Mouse (Mus musculus) intestine, postnatal 0 days (tissue): ENCODE data around the gene Ankzf1. TPM values are rescaled to one million over a fixed set of nuclear protein-coding genes. Genes with fewer than 3 reads are reported as not detected.
"Not testable (repeated sequence)": the region's sequence is repeated elsewhere in the genome, so short reads cannot be mapped to it uniquely, and the experiment has no call there.

Source experiments
- ATAC-seq: fragments of 200-750 bp; cut with Nextera tagmentation; 2 replicates; pipeline ENCODE4 v1.8.0; 2017; ENCODE audit warnings: mild to moderate bottlenecking, moderate TSS enrichment, moderate library complexity
- H3K27ac ChIP-seq: fragments of 300-500 bp; sonication (generic); 2 replicates; pipeline ENCODE4 v1.5.1; 2014; ENCODE audit warnings: mild to moderate bottlenecking, low read depth, low read length, moderate library complexity
- H3K27me3 ChIP-seq: fragments of 300-500 bp; sonication (generic); replicated peaks from 2 replicates; pipeline ENCODE4 v1.6.1; 2014; ENCODE audit warnings: low read length, mixed read lengths; ENCODE audit not compliant: control insufficient read depth, insufficient read depth
- H3K36me3 ChIP-seq: fragments of 300-500 bp; sonication (generic); 2 replicates; pipeline ENCODE4 v1.6.1; 2014; ENCODE audit warnings: mild to moderate bottlenecking, moderate library complexity; ENCODE audit not compliant: control insufficient read depth, insufficient read depth
- H3K4me1 ChIP-seq: fragments of 300-500 bp; sonication (generic); replicated peaks from 2 replicates; pipeline ENCODE4 v1.6.1; 2014; ENCODE audit warnings: antibody characterized with exemption, low read length, mixed read lengths; ENCODE audit not compliant: control insufficient read depth, insufficient read depth
- H3K4me2 ChIP-seq: fragments of 300-500 bp; sonication (generic); replicated peaks from 2 replicates; pipeline ENCODE4 v1.6.1; 2014; ENCODE audit warnings: low read depth, mild to moderate bottlenecking, moderate library complexity
- H3K4me3 ChIP-seq: fragments of 300-500 bp; sonication (generic); 2 replicates; pipeline ENCODE4 v1.5.1; 2014; ENCODE audit warnings: low read depth, low read length
- H3K9ac ChIP-seq: fragments of 300-500 bp; sonication (generic); 2 replicates; pipeline ENCODE4 v1.6.1; 2014; ENCODE audit warnings: mild to moderate bottlenecking, low read depth, low read length
- H3K9me3 ChIP-seq: fragments of 300-500 bp; sonication (generic); 2 replicates; pipeline ENCODE4 v1.6.1; 2016; ENCODE audit warnings: mixed run types; ENCODE audit not compliant: control insufficient read depth
- CTCF ChIP-seq: sonication (generic); IDR thresholded peaks from 2 replicates; pipeline ENCODE4 v1.5.1; 2016; ENCODE audit warnings: low read depth, mild to moderate bottlenecking, control low read depth, antibody characterized with exemption, moderate library complexity
- WGBS: fragments of 180-500 bp; shearing (Covaris S2); extraction: QIAGEN DNeasy Blood & Tissue Kit; methylation state at CpG from one replicate; pipeline ENCODE4 v1.1.7; 2014; 5-methylcytosine and 5-hydroxymethylcytosine counted together
- polyA plus RNA-seq: library from polyadenylated mRNA; unstranded; fragments of >200 nt; fragmentation: Nextera tagmentation; extraction: Ambion mirVana; gene quantifications from 2 replicates; pipeline ENCODE4 v1.2.1, GENCODE M21; 2015

The Ankzf1 gene
- polyA plus RNA-seq, 1 experiment from 2014 or later: 10.7 TPM

GRCm38 (mm10) chr1:75226138-75226537 is 34.2 kb downstream of the Ankzf1 start:
- Histone ChIP-seq H3K27ac (no peak overlapping the region), H3K9me3 (no peaks in the 10 kb centered on the region), H3K4me2 (no peak overlapping the region), H3K9ac (no peak overlapping the region), H3K27me3 (peaks cover 3% of the 10 kb centered on the region; the same call in 1 of the 2 replicates), H3K4me1 (no peaks in the 10 kb centered on the region), H3K36me3 (no peaks in the 10 kb centered on the region), H3K4me3 (no peak overlapping the region)
- ATAC-seq: no peak
- TF ChIP-seq CTCF: no peak
- WGBS: 62% methylated on average over 2 of the region's 2 CpGs

DNA sequence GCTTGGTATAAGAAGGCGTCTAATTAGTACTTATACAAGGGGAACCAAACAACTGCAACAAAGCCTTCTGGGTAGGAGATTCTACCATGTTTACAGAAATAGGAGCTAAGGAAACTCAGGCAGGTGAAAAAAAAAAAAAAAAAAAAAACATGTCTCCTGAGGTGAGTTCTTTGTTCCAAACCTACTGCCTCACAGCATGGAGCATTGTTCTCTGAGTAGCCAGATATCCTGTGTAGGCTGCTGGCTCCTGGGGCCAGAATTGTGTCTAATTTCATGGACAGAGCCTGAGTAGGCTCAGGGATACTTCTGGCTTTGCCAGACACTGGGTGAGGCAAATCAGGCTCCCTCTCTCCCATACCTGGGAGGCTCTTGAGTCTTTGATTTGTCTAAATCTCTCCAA is 35.7 kb downstream of the Ankzf1 start:
- no peak for ATAC-seq
- Histone ChIP-seq H3K9ac (no peak overlapping the region), H3K9me3 (no peaks in the 10 kb centered on the region), H3K4me1 (no peaks in the 10 kb centered on the region), H3K4me3 (no peak overlapping the region), H3K36me3 (no peaks in the 10 kb centered on the region), H3K27ac (no peak overlapping the region), H3K27me3 (no peaks in the 10 kb centered on the region), H3K4me2 (no peak overlapping the region)
- WGBS: 84% methylated on average over 1 of the region's 1 CpGs
- TF ChIP-seq CTCF: no peak

DNA sequence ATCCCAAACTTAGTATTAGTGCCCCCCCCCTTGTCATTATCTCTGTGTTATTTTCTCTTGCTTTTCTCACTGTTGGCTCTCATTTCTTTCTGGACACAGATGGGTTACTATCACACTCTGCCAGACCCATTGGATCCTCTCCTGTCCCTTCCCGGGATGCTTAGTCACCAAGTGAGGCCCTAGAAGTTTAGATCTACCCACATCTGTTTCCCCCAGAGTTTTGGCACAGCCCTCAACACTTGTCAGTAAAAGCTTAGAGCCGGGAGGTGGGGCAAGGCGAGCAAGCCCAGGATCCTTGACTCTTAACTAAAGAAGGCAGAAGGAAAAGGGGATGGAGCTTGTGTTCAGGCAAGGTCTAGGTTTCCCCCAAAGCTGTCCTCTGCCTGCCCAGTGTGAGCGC is 37.2 kb downstream of the Ankzf1 start:
- Histone ChIP-seq H3K4me3 (no peak overlapping the region), H3K4me2 (no peak overlapping the region), H3K27me3 (no peaks in the 10 kb centered on the region), H3K9me3 (no peaks in the 10 kb centered on the region), H3K4me1 (no peaks in the 10 kb centered on the region), H3K9ac (no peak overlapping the region), H3K27ac (no peak overlapping the region), H3K36me3 (no peaks in the 10 kb centered on the region)
- no peak for ATAC-seq
- WGBS: 68% methylated on average over 4 of the region's 4 CpGs
- no peak for TF ChIP-seq CTCF

DNA sequence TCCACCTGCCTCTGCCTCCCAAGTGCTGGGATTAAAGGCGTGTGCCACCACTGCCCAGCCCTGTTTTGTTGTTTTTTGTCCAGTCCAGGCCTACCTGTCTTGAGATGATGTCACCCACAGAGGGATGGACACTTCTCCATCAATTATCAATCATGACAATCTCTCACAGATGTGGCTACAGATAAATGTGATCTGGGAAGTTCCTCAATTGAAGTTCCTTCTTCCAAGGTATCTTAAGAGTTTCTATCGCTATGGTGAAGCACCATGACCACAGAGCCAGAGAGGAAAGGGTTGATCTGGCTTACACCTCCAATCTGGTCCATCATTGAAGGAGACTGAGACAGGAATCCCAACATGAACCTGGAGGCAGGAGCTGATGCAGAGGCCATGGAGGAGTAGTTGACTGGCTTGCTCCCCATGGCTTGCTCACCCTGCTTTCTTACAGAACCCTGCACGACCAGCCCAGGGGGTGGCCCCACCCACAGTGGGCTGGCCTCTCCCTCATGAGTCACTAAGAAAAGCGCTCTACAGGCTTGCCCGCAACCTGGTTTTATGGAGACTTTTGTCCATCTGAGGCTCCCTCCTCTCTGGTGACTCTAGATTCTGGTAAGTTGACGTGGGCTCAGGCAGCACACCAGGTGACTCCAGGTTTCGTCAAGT is 38.5 kb downstream of the Ankzf1 start:
- TF ChIP-seq CTCF: no peak
- Histone ChIP-seq H3K4me3 (no peak overlapping the region), H3K36me3 (no peaks in the 10 kb centered on the region), H3K27ac (no peak overlapping the region), H3K9ac (no peak overlapping the region), H3K27me3 (no peaks in the 10 kb centered on the region), H3K4me1 (no peaks in the 10 kb centered on the region; the same call in 1 of the 2 replicates), H3K9me3 (no peaks in the 10 kb centered on the region), H3K4me2 (no peak overlapping the region)
- no peak for ATAC-seq
- 63% methylated on average over 7 of the region's 7 CpGs for WGBS

- Histone ChIP-seq H3K4me2 (no peak overlapping the region), H3K4me3 (no peak overlapping the region), H3K36me3 (no peaks in the 10 kb centered on the region), H3K9ac (no peak overlapping the region), H3K27ac (no peak overlapping the region), H3K4me1 (no peaks in the 10 kb centered on the region; the same call in 1 of the 2 replicates), H3K27me3 (no peaks in the 10 kb centered on the region), H3K9me3 (no peaks in the 10 kb centered on the region)
- no peak for TF ChIP-seq CTCF
- no peak for ATAC-seq
- 73% methylated on average over 4 of the region's 4 CpGs for WGBS
These were observed 39.3 kb downstream of the Ankzf1 start for GRCm38 (mm10) chr1:75231224-75231623.

DNA sequence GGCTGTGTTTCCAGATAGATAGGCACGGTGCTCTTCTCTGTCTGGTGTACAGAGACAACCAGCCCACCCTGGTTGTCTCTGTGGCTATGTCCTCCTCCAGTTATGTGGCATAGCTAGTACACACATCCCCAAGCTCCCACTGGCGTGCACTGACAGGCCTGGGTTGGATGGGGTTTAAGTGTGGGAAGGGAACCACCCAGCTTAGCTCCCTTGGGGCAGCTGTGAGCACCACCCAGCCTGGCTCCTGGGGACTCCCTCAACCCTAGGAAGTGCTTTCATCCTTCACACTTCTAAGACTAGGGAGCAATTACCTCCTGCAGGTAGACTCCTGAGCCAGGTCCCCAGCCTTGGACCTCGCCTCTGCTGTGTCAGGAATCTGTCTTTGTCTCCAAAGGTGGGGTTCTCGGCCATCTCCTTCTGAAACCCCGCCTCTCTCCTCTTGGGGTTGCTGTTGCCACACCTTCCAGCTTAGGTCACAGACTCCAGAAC is 39.8 kb downstream of the Ankzf1 start, which contains the start of gene A630095N17Rik:
TSS of gene A630095N17Rik (minus strand) at position 439 of the 489 bp plus-strand sequence.
- Histone ChIP-seq H3K9me3 (no peaks in the 10 kb centered on the region), H3K36me3 (no peaks in the 10 kb centered on the region), H3K9ac (no peak within 1 kb of the TSS), H3K4me2 (no peak within 1 kb of the TSS), H3K27ac (no peak within 1 kb of the TSS), H3K4me3 (no peak within 1 kb of the TSS), H3K4me1 (no peaks in the 10 kb centered on the region; the same call in 1 of the 2 replicates), H3K27me3 (no peaks in the 10 kb centered on the region)
- WGBS: 62% methylated on average over 5 of the region's 5 CpGs
- TF ChIP-seq CTCF: no peak
- ATAC-seq: no peak

DNA sequence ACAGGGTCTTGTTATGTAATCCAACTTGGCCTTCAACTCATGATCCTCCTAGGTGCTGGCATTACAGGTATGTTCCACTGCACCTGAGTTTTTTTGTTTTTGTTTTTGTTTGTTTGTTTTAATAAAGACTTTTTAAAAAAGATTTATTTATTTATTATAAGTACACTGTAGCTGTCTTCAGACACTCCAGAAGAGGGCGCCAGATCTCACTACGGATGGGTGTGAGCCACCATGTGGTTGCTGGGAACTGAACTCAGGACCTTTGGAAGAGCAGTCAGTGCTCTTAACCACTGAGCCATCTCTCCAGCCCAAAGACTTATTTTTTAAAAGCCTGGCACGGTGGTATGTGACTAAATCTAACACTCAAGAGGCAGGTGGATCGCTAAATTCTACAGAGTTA is 40.5 kb downstream of the Ankzf1 start:
- H3K9ac ChIP-seq, H3K9me3 ChIP-seq, H3K36me3 ChIP-seq, H3K4me1 ChIP-seq, H3K4me3 ChIP-seq, H3K27ac ChIP-seq, ATAC-seq, H3K4me2 ChIP-seq, H3K27me3 ChIP-seq: not testable (repeated sequence)
- 64% methylated on average over 4 of the region's 4 CpGs for WGBS
- TF ChIP-seq CTCF: peak; percentile 37
